Mouse (Mus musculus): ENCODE measurements around the gene Rrp8.

Rrp8 gene

DNA sequence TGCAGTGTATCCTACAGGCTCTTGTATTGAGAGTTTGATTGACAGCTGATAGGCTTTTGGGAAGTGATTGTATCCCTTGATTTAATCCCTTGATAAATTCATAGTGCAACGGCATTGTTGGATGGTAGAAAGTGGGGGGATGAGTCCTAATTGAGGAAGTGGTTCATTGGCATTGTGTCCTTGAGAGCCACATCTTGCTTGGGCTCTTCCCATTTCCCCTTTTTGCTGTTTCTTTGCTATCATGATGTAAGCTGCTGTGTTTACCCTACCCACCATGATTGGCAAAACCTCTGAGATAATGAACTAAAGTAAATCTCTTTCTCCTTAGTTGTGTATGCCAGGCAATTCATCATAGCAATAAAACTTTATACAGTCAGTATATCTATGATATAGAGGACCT, 46.3 kb downstream of the Rrp8 start:
- no peak for DNase-seq (ENCODE audit: low spot score)

DNA sequence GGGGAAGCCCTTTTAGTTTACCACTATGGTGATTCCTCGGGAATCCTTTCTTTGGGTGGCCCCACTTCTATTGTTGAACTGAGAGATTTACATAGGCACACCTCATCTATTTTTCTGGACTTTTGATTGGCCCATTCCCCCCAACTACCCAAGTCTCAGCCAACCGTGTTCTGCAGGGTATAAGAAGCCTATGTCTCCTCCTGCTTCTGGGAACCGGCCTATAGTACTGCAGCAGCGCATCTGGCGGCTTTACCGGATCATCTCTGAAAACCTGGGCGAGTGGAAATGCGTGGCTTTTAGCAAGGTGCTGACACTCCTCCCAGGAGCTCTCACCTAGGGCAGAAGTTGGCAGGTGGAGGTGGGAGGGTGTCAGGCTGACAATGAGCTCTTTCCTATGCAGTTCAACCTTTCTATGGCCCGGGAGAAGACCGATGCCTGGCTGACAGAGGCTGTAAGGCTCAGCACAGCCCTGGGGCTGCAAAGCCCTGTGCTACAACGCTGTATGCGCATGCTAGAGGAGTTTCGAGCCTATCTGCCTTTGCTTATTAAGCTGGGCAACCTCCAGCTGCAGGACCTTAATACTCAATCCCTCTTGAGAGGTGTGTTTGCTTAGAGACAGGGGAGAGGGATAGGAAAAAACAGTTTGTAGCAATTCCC, 51.5 kb downstream of the Rrp8 start:
- DNase-seq (ENCODE audit: low spot score): no peak
